Mouse (Mus musculus) heart, embryonic 14.5 days (tissue): ENCODE data around the gene Plbd1. TPM values are rescaled to one million over a fixed set of nuclear protein-coding genes. Genes with fewer than 3 reads are reported as not detected.

ENCODE experiments used
- ATAC-seq: fragments of 200-750 bp; cut with Nextera tagmentation; 2 replicates; pipeline ENCODE4 v1.8.0; 2017; ENCODE audit warnings: low read depth, moderate TSS enrichment; ENCODE audit not compliant: insufficient number of reproducible peaks, insufficient read depth, low FRiP score
- H3K27ac ChIP-seq, 2 experiments: fragments of 200-500 bp in 1 of 2; fragments of 300-500 bp in 1 of 2; sonication (generic) in 1 of 2; replicated peaks in 1 of 2; 2 replicates each; pipeline ENCODE4 v1.5.1; 2012 to 2014; ENCODE audit warnings: low read depth in 2 of 2, low read length in 2 of 2, control low read depth in 1 of 2, mild to moderate bottlenecking in 1 of 2, mixed read lengths in 1 of 2; ENCODE audit not compliant: control insufficient read depth in 1 of 2, insufficient read depth in 1 of 2
- H3K27me3 ChIP-seq: fragments of 300-500 bp; sonication (generic); 2 replicates; pipeline ENCODE4 v1.6.1; 2014; ENCODE audit warnings: mild to moderate bottlenecking, low read length, control low read depth; ENCODE audit not compliant: control insufficient read depth, insufficient read depth
- H3K36me3 ChIP-seq: fragments of 300-500 bp; sonication (generic); 2 replicates; pipeline ENCODE4 v1.6.1; 2014; ENCODE audit warnings: mild to moderate bottlenecking, control low read depth, low read length, mixed read lengths; ENCODE audit not compliant: control insufficient read depth, insufficient read depth
- H3K4me1 ChIP-seq, 2 experiments: fragments of 200-500 bp in 1 of 2; fragments of 300-500 bp in 1 of 2; sonication (generic) in 1 of 2; 2 replicates each; pipeline ENCODE4 v1.6.1; 2012 to 2014; ENCODE audit warnings: low read length in 2 of 2, control low read depth in 1 of 2, mixed read lengths in 1 of 2; ENCODE audit not compliant: control insufficient read depth in 2 of 2, insufficient read depth in 2 of 2
- H3K4me2 ChIP-seq: fragments of 300-500 bp; sonication (generic); 2 replicates; pipeline ENCODE4 v1.6.1; 2014; ENCODE audit warnings: mild to moderate bottlenecking, low read length
- H3K4me3 ChIP-seq, 2 experiments: fragments of 200-500 bp in 1 of 2; fragments of 300-500 bp in 1 of 2; sonication (generic) in 1 of 2; 2 replicates each; pipeline ENCODE4 v1.5.1; 2012 to 2014; ENCODE audit warnings: low read length in 2 of 2, mild to moderate bottlenecking in 2 of 2, control low read depth in 1 of 2, low read depth in 1 of 2, moderate library complexity in 1 of 2; ENCODE audit not compliant: control insufficient read depth in 1 of 2, insufficient read depth in 1 of 2
- H3K9ac ChIP-seq: fragments of 300-500 bp; sonication (generic); 2 replicates; pipeline ENCODE4 v1.6.1; 2014; ENCODE audit warnings: mild to moderate bottlenecking, low read length
- H3K9me3 ChIP-seq: fragments of 300-500 bp; sonication (generic); 2 replicates; pipeline ENCODE4 v1.6.1; 2016; ENCODE audit warnings: low read length, control low read depth; ENCODE audit not compliant: control insufficient read depth
- WGBS: fragments of 180-500 bp; shearing (Covaris S2); extraction: QIAGEN DNeasy Blood & Tissue Kit; methylation state at CpG from one replicate; pipeline ENCODE4 v1.1.7; 2014; 5-methylcytosine and 5-hydroxymethylcytosine counted together
- polyA plus RNA-seq: library from polyadenylated mRNA; unstranded; fragments of >200 nt; fragmentation: Nextera tagmentation; extraction: Ambion mirVana; gene quantifications from 2 replicates; pipeline ENCODE4 v1.2.1, GENCODE M21; 2014

The Plbd1 gene
- polyA plus RNA-seq, 1 experiment from 2014 or later: 6.6 TPM

- Histone ChIP-seq H3K27ac (peak overlapping the region in 1 of 2 experiments; percentile 47; a peak in 2 of 4 replicates), H3K4me3 (no peak overlapping the region), H3K27me3 (no peaks in the 10 kb centered on the region), H3K36me3 (peaks cover 50% of the 10 kb centered on the region), H3K9me3 (peaks cover 13% of the 10 kb centered on the region; the same call in 1 of the 2 replicates), H3K4me1 (no peaks in the 10 kb centered on the region; a peak in 1 of 4 replicates), H3K4me2 (no peak overlapping the region), H3K9ac (no peak overlapping the region)
- WGBS: 91% methylated on average over 17 of the region's 17 CpGs
- peak; percentile 55; the same call in 1 of the 2 replicates for ATAC-seq
Measured at GRCm38 (mm10) chr6:136611351-136612215, 50.1 kb downstream of the Plbd1 start.

- H3K4me1 ChIP-seq: no peaks in the 10 kb centered on the region
- 87% methylated on average over 7 of the region's 7 CpGs for WGBS
- H3K36me3 ChIP-seq: peaks cover 97% of the 10 kb centered on the region
- no peak overlapping the region for H3K27ac ChIP-seq
- no peaks in the 10 kb centered on the region for H3K27me3 ChIP-seq
- ATAC-seq: no peak
- H3K9ac ChIP-seq: no peak overlapping the region
- H3K9me3 ChIP-seq: no peaks in the 10 kb centered on the region
- no peak overlapping the region for H3K4me3 ChIP-seq
- no peak overlapping the region for H3K4me2 ChIP-seq
Measured at GRCm38 (mm10) chr6:136602601-136603000, 59.1 kb downstream of the Plbd1 start.

GRCm38 (mm10) chr6:136594541-136594940 lies 67.2 kb downstream of the Plbd1 start:
- ATAC-seq: no peak
- WGBS: 89% methylated on average over 4 of the region's 4 CpGs
- H3K27ac ChIP-seq: no peak overlapping the region
- no peak overlapping the region for H3K4me3 ChIP-seq
- H3K9ac ChIP-seq: no peak overlapping the region
- no peaks in the 10 kb centered on the region for H3K9me3 ChIP-seq
- peaks cover 90% of the 10 kb centered on the region for H3K36me3 ChIP-seq
- H3K4me1 ChIP-seq: no peaks in the 10 kb centered on the region
- H3K4me2 ChIP-seq: no peak overlapping the region
- no peaks in the 10 kb centered on the region for H3K27me3 ChIP-seq

- Histone ChIP-seq H3K4me2 (no peak overlapping the region), H3K27me3 (no peaks in the 10 kb centered on the region), H3K36me3 (peaks cover 84% of the 10 kb centered on the region), H3K4me3 (no peak overlapping the region), H3K9ac (no peak overlapping the region), H3K4me1 (no peaks in the 10 kb centered on the region), H3K9me3 (no peaks in the 10 kb centered on the region), H3K27ac (no peak overlapping the region)
- WGBS: 86% methylated on average over 4 of the region's 4 CpGs
- ATAC-seq: no peak
Measured at GRCm38 (mm10) chr6:136590739-136591138, 71.0 kb downstream of the Plbd1 start.

GRCm38 (mm10) chr6:136566002-136566401 lies 95.7 kb downstream of the Plbd1 start:
- H3K4me2 ChIP-seq: no peak overlapping the region
- H3K9ac ChIP-seq: no peak overlapping the region
- 83% methylated on average over 5 of the region's 5 CpGs for WGBS
- H3K27me3 ChIP-seq: no peaks in the 10 kb centered on the region
- no peaks in the 10 kb centered on the region for H3K4me1 ChIP-seq
- H3K9me3 ChIP-seq: peaks cover 7% of the 10 kb centered on the region
- no peak overlapping the region for H3K27ac ChIP-seq
- ATAC-seq: no peak
- no peak overlapping the region for H3K4me3 ChIP-seq
- H3K36me3 ChIP-seq: peaks cover 84% of the 10 kb centered on the region

Other genes with a start within 250 kb of the Plbd1 start
- not detected in 2 replicates for gene E330021D16Rik, start 246.4 kb downstream of the Plbd1 start, polyA plus RNA-seq
- 40.8 and 47.0 TPM in 2 replicates for gene Atf7ip, start 155.8 kb downstream of the Plbd1 start, polyA plus RNA-seq
- not detected in 2 replicates for gene Gucy2c, start 119.8 kb upstream of the Plbd1 start, polyA plus RNA-seq
- gene Hist4h4, start 142.5 kb upstream of the Plbd1 start, polyA plus RNA-seq: 0.20 and 0.35 TPM in 2 replicates
- gene H2afj, start 146.3 kb upstream of the Plbd1 start, polyA plus RNA-seq: 71.4 TPM in 2 replicates
- gene BC049715, start 165.7 kb upstream of the Plbd1 start, polyA plus RNA-seq: 1.1 and 2.3 TPM in 2 replicates
- 67.7 and 69.5 TPM in 2 replicates for gene Wbp11, start 166.3 kb upstream of the Plbd1 start, polyA plus RNA-seq
- not detected in 2 replicates for gene Smco3, start 173.5 kb upstream of the Plbd1 start, polyA plus RNA-seq
- 9.5 and 11.2 TPM in 2 replicates for gene Art4, start 195.8 kb upstream of the Plbd1 start, polyA plus RNA-seq
- 457 and 563 TPM in 2 replicates for gene Mgp, start 213.9 kb upstream of the Plbd1 start, polyA plus RNA-seq